Mouse (Mus musculus) adrenal gland, postnatal 36 days (tissue): ENCODE results near the gene Dbf4. TPM values are rescaled to one million over a fixed set of nuclear protein-coding genes. Genes with fewer than 3 reads are reported as not detected.

Experiments used
- DNase-seq, 2 experiments: peaks; one replicate each; pipeline ENCODE4 v3.0.0; 2021; ENCODE audit warnings: mixed read lengths in 1 of 2
- total RNA-seq, 2 experiments: library from RNA; stranded (reverse); gene quantifications; 2 replicates each; pipeline ENCODE4 v1.2.3; 2021

Gene Dbf4
- total RNA-seq, 2 experiments from 2014 or later: 6.4 to 8.5 TPM

DNA sequence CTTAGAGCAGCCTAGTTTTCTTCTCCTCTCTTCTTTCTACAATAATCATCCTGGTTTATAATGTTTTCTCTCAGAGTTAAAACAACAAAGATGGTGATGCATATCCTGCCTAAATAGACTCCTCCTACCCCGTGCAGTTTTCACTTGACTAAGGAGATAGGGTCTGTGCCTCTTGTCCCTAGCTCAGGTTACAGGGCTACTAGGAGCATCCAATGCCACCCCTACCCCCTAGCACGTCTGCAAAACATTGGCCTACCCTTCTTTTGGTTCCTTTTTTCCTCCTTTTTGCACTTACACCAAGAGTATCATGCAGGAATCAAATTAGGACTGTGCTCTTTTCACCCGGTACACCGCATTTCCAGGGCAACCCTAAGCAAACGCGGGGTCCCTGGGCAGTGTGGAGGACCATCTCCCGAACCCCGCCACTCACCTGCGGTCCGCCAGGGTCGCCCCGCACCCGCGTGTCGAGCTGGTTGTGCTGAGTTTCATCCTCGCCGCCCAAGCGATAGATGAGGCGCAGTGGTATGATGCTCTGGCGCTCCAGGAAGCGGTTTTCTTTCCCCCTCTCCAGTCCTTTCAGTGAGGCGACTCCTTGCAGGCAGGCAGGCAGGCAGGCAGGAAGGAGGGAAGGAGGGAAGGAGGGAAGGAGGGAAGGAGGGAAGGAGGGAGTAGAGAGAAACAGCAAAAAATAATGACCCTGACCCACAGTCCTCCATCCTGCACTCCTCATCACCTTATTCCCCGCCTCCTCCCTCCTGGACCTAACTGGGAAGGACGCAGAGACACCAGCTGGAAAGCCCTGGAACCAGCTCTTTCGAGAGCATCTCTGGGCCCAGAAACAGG lies 55.5 kb downstream of the Dbf4 start:
- no peak for DNase-seq

DNA sequence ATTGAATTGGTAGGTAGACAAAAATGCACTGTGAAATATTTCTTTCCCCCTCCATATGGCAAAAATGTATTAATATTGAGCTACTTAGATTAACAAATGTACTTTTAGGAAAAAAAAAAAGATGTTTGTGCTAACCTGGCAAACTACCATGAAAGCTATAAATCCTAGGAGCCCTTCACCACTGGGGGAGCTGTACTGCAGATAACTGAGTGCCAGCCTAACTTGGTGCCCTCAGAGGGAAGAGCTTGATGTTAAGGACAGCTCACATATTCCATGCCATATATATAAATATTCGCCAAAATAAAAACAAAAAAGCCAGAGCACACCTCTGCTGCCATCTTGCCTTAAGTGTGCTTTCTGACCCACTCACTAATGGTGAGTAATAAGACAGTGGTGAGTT lies 60.2 kb downstream of the Dbf4 start:
- DNase-seq: no peak

DNA sequence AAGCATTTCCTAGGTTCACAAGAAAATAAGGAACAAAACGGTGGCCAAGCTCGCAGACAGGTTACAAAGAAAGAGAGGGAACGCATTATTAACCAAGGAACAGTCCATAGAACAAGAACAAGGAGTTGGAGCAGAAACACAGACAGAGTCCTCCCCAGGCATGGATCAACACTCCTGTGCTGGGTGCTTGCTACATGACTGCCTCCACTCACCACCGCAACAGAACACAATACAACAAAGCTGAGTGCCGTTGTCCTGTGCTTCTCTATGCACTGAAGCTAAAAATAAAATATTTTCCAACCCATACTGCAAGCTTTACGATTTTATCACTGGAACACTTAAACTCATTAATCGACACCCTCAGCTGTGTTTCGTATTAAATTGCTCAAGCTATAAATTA lies 64.8 kb downstream of the Dbf4 start:
- no peak for DNase-seq

DNA sequence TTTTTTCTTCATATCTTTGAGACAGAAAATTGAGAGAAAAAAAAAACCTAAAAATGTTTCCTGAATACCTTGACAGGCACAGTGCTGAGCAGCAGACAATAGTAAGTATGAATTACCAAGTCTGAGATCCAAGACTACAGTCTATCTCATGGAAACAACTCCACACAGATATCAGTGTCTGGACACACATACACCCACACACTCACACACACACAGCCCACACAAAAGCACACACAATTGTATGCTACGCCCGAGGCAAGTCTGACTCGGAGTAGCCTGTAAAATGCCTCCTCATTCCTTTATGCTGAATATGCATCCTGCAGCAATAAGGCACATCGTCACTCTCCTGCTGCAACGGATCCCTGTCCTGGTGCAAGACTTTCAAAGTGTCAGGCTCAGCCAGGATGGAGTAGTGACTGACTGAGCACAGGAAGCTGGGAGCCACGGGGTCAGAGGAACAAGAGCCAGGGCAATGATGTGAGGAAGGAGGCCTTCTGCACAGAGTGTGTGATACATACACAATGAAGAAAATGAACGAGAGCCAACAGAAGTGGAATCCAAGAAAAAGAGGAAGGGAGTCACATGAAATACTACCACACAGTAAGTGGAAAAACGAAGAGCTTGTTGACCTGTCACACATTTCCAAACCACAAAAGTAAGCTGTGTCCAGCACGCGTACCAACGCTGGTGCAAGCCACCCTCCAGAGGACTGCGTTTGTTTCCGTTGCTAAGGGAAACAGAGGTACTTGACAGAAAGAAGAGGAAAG lies 65.4 kb downstream of the Dbf4 start:
- DNase-seq: no peak

DNA sequence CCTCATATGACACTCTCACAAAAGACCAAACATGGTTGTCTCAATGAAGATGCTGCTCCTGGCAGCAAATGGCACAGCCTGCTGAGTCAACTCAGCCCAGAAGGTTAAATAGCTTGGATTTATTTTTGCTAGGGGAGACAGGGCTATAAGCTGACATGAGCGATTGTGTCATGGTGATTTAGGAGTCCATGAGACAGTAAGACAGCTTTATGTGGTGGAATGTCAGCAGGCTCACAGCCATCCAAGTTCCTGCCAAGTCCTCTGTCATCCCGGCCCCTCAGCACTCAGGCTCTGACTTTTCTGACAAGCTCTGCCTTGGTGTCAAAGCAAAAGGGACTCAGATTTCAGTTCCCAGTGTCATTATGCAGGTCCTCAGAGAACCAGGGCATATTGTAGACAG lies 66.2 kb downstream of the Dbf4 start:
- DNase-seq: peak; percentile 47 to 65

DNA sequence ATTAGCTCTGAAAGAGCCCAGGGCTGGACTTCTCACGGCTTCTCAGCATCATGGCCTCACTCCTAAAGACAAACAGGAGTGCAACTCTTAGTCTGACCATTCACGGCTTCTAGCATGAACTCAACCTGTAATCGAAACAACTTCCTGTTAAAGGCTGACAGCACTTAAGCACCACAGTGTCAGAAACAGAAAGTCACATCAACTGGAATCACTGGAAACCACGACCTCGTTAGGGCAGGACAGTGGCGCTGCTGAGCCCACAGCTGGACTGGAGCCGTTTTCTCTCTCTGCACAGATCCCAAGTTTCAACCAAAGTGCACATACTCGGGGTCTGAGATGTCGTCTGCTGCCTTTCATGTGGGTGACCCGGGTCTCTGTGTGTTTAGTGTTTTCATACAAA lies 73.0 kb downstream of the Dbf4 start:
- no peak for DNase-seq

Other genes starting within 250 kb of the Dbf4 start
- 1 to 10 TPM; 3.1 to 3.7 TPM for gene Adam22, start 54.6 kb downstream of the Dbf4 start, total RNA-seq
- gene Slc25a40, start 134 bp upstream of the Dbf4 start, total RNA-seq: 10 to 100 TPM; 12.4 to 12.9 TPM
- 1 to 10 TPM; 5.2 to 6.9 TPM for gene Rundc3b, start 200.2 kb upstream of the Dbf4 start, total RNA-seq
- 10 to 100 TPM; 53.7 to 54.4 TPM for gene Abcb1a, start 237.4 kb upstream of the Dbf4 start, total RNA-seq